Comparison of ENCODE assay signal across 8 mouse cellular contexts in genomic region chr11:68502902-68503629, GRCm38 (mm10). TPM values are rescaled to one million over a fixed set of nuclear protein-coding genes. Genes with fewer than 3 reads are reported as not detected.
DNase-seq lines count a peak whose midpoint lies in the region; ATAC-seq and TF ChIP-seq lines count a peak whose summit lies in the region.

Gene Pik3r6, plus strand, starts transcription at chr11:68503019.

- H3K9ac ChIP-seq in hindbrain, embryonic 14.5 days: no peak within 1 kb of the TSS
- H3K9ac ChIP-seq in liver, embryonic 14.5 days (replicated peaks): no peak within 1 kb of the TSS

- H3K4me1 ChIP-seq in hindbrain, embryonic 14.5 days (replicated peaks; ENCODE audit: control insufficient read depth, insufficient read depth, low read length): no peaks in the 10 kb centered on the region
- peaks cover 0 to 6% of the 10 kb centered on the region in 2 experiments; a peak in 2 of 4 replicates for H3K4me1 ChIP-seq in liver, embryonic 14.5 days (replicated peaks; ENCODE audit: control insufficient read depth in 2 of 2, insufficient read depth in 2 of 2, low read length in 1 of 2)

- H3K27me3 ChIP-seq in hindbrain, embryonic 14.5 days (ENCODE audit: control insufficient read depth, insufficient read depth, low read length): no peaks in the 10 kb centered on the region
- peaks cover 3% of the 10 kb centered on the region; the same call in 1 of the 2 replicates for H3K27me3 ChIP-seq in liver, embryonic 14.5 days (ENCODE audit: control insufficient read depth, insufficient read depth, low read length)
- H3K27me3 ChIP-seq in splenic B cell, adult 2 months (ENCODE audit: control insufficient read depth, insufficient read depth, low read length, poor library complexity, severe bottlenecking): no peaks in the 10 kb centered on the region

- H3K9me3 ChIP-seq in hindbrain, embryonic 14.5 days (ENCODE audit: control insufficient read depth, low read length): no peaks in the 10 kb centered on the region
- no peaks in the 10 kb centered on the region for H3K9me3 ChIP-seq in liver, embryonic 14.5 days (ENCODE audit: control insufficient read depth, low read length)

- H3K27ac ChIP-seq in left cerebral cortex, adult 2 months: no peak within 1 kb of the TSS
- H3K27ac ChIP-seq in hindbrain, embryonic 14.5 days: no peak within 1 kb of the TSS
- H3K27ac ChIP-seq in liver, embryonic 14.5 days: no peak within 1 kb of the TSS

- intact Hi-C loops in left cerebral cortex, adult 2 months (cut with DNase I): no loop called here
- intact Hi-C loops in left cerebral cortex, postnatal 4 days (cut with DNase I): no loop called here

- TF ChIP-seq CTCF in left cerebral cortex, adult 2 months (IDR thresholded peaks at IDR 0.05): no peak
- no peak for TF ChIP-seq CTCF in liver, embryonic 14.5 days (IDR thresholded peaks at IDR 0.05; ENCODE audit: low read depth)

- no peak for DNase-seq in left cerebral cortex, adult 2 months (ENCODE audit: extremely low spot score in 1 of 2, low spot score in 2 of 2)
- DNase-seq in left cerebral cortex, postnatal 4 days: no peak
- no peak for DNase-seq in hindbrain, embryonic 14.5 days (ENCODE audit: low spot score)
- no peak for DNase-seq in liver, embryonic 14.5 days (ENCODE audit: low read depth in 3 of 3, low spot score in 3 of 3)
- DNase-seq in splenic B cell, adult 2 months (ENCODE audit: low read depth, low spot score): peak; percentile 34
- no peak for DNase-seq in B cell, adult 2 months
- DNase-seq in right cerebral cortex, adult 2 months (ENCODE audit: low spot score in 2 of 2): no peak

- no peak for ATAC-seq in hindbrain, embryonic 14.5 days (ENCODE audit: low FRiP score)
- no peak for ATAC-seq in liver, embryonic 14.5 days (ENCODE audit: insufficient read depth)
- ATAC-seq in cerebellum, adult (ENCODE audit: insufficient number of reproducible peaks, low FRiP score, low TSS enrichment): no peak

- TF ChIP-seq EP300 in liver, embryonic 14.5 days (IDR thresholded peaks at IDR 0.05; ENCODE audit: low read depth): no peak

- no peaks in the 10 kb centered on the region for H3K36me3 ChIP-seq in hindbrain, embryonic 14.5 days (replicated peaks; ENCODE audit: control insufficient read depth, insufficient read depth)
- H3K36me3 ChIP-seq in liver, embryonic 14.5 days (replicated peaks; ENCODE audit: control insufficient read depth, insufficient read depth, low read depth): no peaks in the 10 kb centered on the region
- H3K36me3 ChIP-seq in splenic B cell, adult 2 months (ENCODE audit: control insufficient read depth, insufficient read depth, low read length, poor library complexity, severe bottlenecking): no peaks in the 10 kb centered on the region

- 81% methylated on average over 8 of the region's 8 CpGs for WGBS in hindbrain, embryonic 14.5 days
- WGBS in liver, embryonic 14.5 days (ENCODE audit: insufficient replicate concordance): 43% methylated on average over 8 of the region's 8 CpGs

- H3K4me2 ChIP-seq in hindbrain, embryonic 14.5 days (replicated peaks): peak within 1 kb of the TSS; percentile 26; the same call in 1 of the 2 replicates
- H3K4me2 ChIP-seq in liver, embryonic 14.5 days (ENCODE audit: low read depth): peak within 1 kb of the TSS; percentile 24

- peak within 1 kb of the TSS; percentile 24 for H3K4me3 ChIP-seq in left cerebral cortex, adult 2 months
- H3K4me3 ChIP-seq in hindbrain, embryonic 14.5 days (replicated peaks; ENCODE audit: low read length): no peak within 1 kb of the TSS
- H3K4me3 ChIP-seq in liver, embryonic 14.5 days (ENCODE audit: insufficient read depth in 1 of 2, low read depth in 2 of 2, low read length in 2 of 2): peak within 1 kb of the TSS; percentile 17 to 40

RNA-seq across cellular contexts. Expression of gene Pik3r6, which starts in this region (rescaled TPM):
- 1 to 10 TPM; 5.0 to 6.4 TPM for total RNA-seq in left cerebral cortex, adult 2 months (2021)
- total RNA-seq in left cerebral cortex, postnatal 4 days (2021): 1 to 10 TPM; 1.9 to 2.6 TPM
- 1.3 and 1.7 TPM in 2 replicates for polyA plus RNA-seq in hindbrain, embryonic 14.5 days (2014; fragmentation: Nextera tagmentation; extraction: Ambion mirVana)
- polyA plus RNA-seq in liver, embryonic 14.5 days (2012; rRNA removed): 1.2 and 1.3 TPM in 2 replicates
- 0.87 and 1.5 TPM in 2 replicates for polyA plus RNA-seq in liver, embryonic 14.5 days (2014; fragmentation: Nextera tagmentation; extraction: Ambion mirVana)
